Mouse (Mus musculus) heart, embryonic 16.5 days (tissue): ENCODE measurements at regions not wholly inside any gene's neighbourhood (a gene's known extent, or its start where the extent isn't known, plus 50 kb on each side); places are given as distances from the start of the nearest gene placed in this dataset.

Experiments
- ATAC-seq: fragments of 200-750 bp; cut with Nextera tagmentation; replicated peaks from 2 replicates; pipeline ENCODE4 v1.8.0; 2017; ENCODE audit warnings: moderate number of reproducible peaks; ENCODE audit not compliant: insufficient read depth, low FRiP score; ENCODE audit errors: extremely low read depth
- H3K27ac ChIP-seq: fragments of 300-500 bp; sonication (generic); 2 replicates; pipeline ENCODE4 v1.5.1; 2014; ENCODE audit warnings: mild to moderate bottlenecking, low read length, control low read depth, moderate library complexity
- H3K27me3 ChIP-seq: fragments of 300-500 bp; sonication (generic); 2 replicates; pipeline ENCODE4 v1.6.1; 2014; ENCODE audit warnings: low read length, mixed read lengths; ENCODE audit not compliant: control insufficient read depth, insufficient read depth
- H3K36me3 ChIP-seq: fragments of 300-500 bp; sonication (generic); 2 replicates; pipeline ENCODE4 v1.6.1; 2014; ENCODE audit not compliant: control insufficient read depth, insufficient read depth
- H3K4me1 ChIP-seq: fragments of 300-500 bp; sonication (generic); 2 replicates; pipeline ENCODE4 v1.6.1; 2014; ENCODE audit warnings: low read length, mixed read lengths; ENCODE audit not compliant: control insufficient read depth, insufficient read depth
- H3K4me2 ChIP-seq: fragments of 300-500 bp; sonication (generic); 2 replicates; pipeline ENCODE4 v1.6.1; 2014; ENCODE audit warnings: low read depth, mild to moderate bottlenecking, control low read depth, low read length
- H3K4me3 ChIP-seq: fragments of 300-500 bp; sonication (generic); 2 replicates; pipeline ENCODE4 v1.5.1; 2014; ENCODE audit warnings: mild to moderate bottlenecking, control low read depth, low read length
- H3K9ac ChIP-seq: fragments of 300-500 bp; sonication (generic); 2 replicates; pipeline ENCODE4 v1.6.1; 2014; ENCODE audit warnings: low read length, control low read depth
- H3K9me3 ChIP-seq: fragments of 300-500 bp; sonication (generic); replicated peaks from 2 replicates; pipeline ENCODE4 v1.6.1; 2016; ENCODE audit warnings: low read length; ENCODE audit not compliant: control insufficient read depth
- WGBS: fragments of 180-500 bp; shearing (Covaris S2); extraction: QIAGEN DNeasy Blood & Tissue Kit; methylation state at CpG from one replicate; pipeline ENCODE4 v1.1.7; 2014; 5-methylcytosine and 5-hydroxymethylcytosine counted together

DNA sequence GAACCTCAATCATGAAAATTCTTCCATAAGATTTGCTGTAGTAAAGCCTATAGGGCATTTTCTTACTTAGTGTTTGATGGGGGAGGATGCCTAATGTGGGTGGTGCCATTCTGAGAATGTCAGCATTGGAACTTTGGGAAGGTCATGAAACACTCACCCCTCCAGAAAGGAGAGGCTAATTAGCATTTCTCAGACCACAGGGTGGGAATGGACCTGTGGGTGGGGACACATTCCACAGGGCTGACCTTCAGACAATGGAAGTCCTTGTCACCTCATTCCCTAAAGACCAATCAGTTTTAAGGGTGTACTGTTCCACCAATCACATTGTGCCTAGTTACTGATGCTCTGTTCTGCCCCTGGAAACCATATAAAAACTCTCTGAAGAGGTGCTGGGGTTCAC, 541.5 kb upstream of the Nbea start:
- no peaks in the 10 kb centered on the region for H3K27me3 ChIP-seq
- H3K9ac ChIP-seq = no peak overlapping the region
- H3K9me3 ChIP-seq = no peaks in the 10 kb centered on the region
- no peak overlapping the region for H3K27ac ChIP-seq
- H3K4me1 ChIP-seq = no peaks in the 10 kb centered on the region
- H3K4me3 ChIP-seq = no peak overlapping the region
- ATAC-seq = no peak
- H3K36me3 ChIP-seq = no peaks in the 10 kb centered on the region
- no peak overlapping the region for H3K4me2 ChIP-seq

- WGBS = 80% methylated on average over 1 of the region's 1 CpGs
Observed at GRCm38 (mm10) chr3:56708260-56708659, 524.8 kb upstream of the Nbea start.

DNA sequence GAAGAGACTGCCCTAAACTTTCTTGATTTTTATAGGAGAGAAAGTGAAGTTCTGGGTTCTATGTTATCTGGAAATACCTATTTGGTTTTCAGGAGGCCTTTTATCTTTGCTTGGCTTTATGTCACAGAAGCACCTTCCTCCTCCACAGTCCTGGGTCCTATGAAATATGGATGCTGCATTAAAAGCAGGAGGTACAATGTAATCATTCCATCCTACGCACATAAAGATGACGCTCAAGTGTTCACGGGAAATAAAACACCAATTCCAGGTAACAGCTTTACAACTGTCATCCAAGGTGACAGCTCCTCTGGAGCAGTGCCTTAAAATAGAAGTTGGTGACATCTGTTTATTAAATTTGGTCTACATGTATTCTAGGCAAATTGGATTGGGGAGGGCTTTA, 523.8 kb upstream of the Nbea start:
- WGBS = 81% methylated on average over 3 of the region's 3 CpGs
- ATAC-seq = no peak

More at GRCm38 (mm10) chr3:56708260-56708659, 524.8 kb upstream of the Nbea start:
- Histone ChIP-seq H3K9ac (no peak overlapping the region), H3K4me1 (no peaks in the 10 kb centered on the region), H3K27me3 (no peaks in the 10 kb centered on the region), H3K4me3 (no peak overlapping the region), H3K27ac (no peak overlapping the region), H3K36me3 (no peaks in the 10 kb centered on the region), H3K9me3 (no peaks in the 10 kb centered on the region), H3K4me2 (no peak overlapping the region)
- no peak for ATAC-seq

GRCm38 (mm10) chr3:56706038-56706437, 522.5 kb upstream of the Nbea start:
- Histone ChIP-seq H3K4me1 (no peaks in the 10 kb centered on the region), H3K4me3 (no peak overlapping the region), H3K27me3 (no peaks in the 10 kb centered on the region), H3K9ac (no peak overlapping the region), H3K36me3 (no peaks in the 10 kb centered on the region), H3K4me2 (no peak overlapping the region), H3K9me3 (no peaks in the 10 kb centered on the region), H3K27ac (no peak overlapping the region)
- ATAC-seq = no peak
- 57% methylated on average over 4 of the region's 4 CpGs for WGBS

More for the DNA sequence above, 523.8 kb upstream of the Nbea start:
- Histone ChIP-seq H3K27me3 (no peaks in the 10 kb centered on the region), H3K27ac (no peak overlapping the region), H3K4me1 (no peaks in the 10 kb centered on the region), H3K4me3 (no peak overlapping the region), H3K9me3 (no peaks in the 10 kb centered on the region), H3K36me3 (no peaks in the 10 kb centered on the region), H3K4me2 (no peak overlapping the region), H3K9ac (no peak overlapping the region)

DNA sequence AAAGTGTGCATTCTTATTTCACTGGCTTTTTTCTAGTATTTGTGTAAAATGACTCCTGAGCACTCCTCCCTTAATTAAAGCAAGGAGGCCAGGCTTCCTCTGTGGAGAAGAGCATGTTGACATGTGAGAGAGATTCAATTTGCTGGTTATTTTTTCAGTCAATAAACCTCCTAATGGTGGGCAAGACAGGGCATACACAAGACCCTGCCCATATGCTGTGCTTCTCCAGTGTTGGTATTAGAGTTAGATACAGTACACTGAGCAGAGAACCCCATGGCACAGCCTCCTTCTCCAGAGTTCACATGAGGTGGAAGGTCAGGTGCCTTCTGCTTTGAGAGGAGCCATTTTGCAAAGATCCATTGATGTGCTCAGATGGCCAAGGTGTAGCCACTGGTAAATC, 515.4 kb upstream of the Nbea start:
- Histone ChIP-seq H3K4me3 (no peak overlapping the region), H3K9ac (no peak overlapping the region), H3K4me1 (no peaks in the 10 kb centered on the region), H3K27ac (no peak overlapping the region), H3K9me3 (no peaks in the 10 kb centered on the region), H3K27me3 (no peaks in the 10 kb centered on the region), H3K36me3 (no peaks in the 10 kb centered on the region), H3K4me2 (no peak overlapping the region)
- no peak for ATAC-seq

GRCm38 (mm10) chr3:56698248-56698647, 514.7 kb upstream of the Nbea start:
- ATAC-seq = no peak
- Histone ChIP-seq H3K27me3 (no peaks in the 10 kb centered on the region), H3K4me2 (no peak overlapping the region), H3K27ac (no peak overlapping the region), H3K36me3 (no peaks in the 10 kb centered on the region), H3K9ac (no peak overlapping the region), H3K4me3 (no peak overlapping the region), H3K4me1 (no peaks in the 10 kb centered on the region), H3K9me3 (no peaks in the 10 kb centered on the region)
- WGBS = 24% methylated on average over 1 of the region's 1 CpGs

GRCm38 (mm10) chr3:56681031-56681430, 497.5 kb upstream of the Nbea start:
- no peak overlapping the region for H3K4me2 ChIP-seq
- H3K27me3 ChIP-seq = no peaks in the 10 kb centered on the region
- no peak overlapping the region for H3K4me3 ChIP-seq
- ATAC-seq = no peak
- no peaks in the 10 kb centered on the region for H3K4me1 ChIP-seq
- no peaks in the 10 kb centered on the region for H3K9me3 ChIP-seq
- WGBS = 92% methylated on average over 7 of the region's 7 CpGs
- H3K36me3 ChIP-seq = no peaks in the 10 kb centered on the region
- no peak overlapping the region for H3K9ac ChIP-seq
- no peak overlapping the region for H3K27ac ChIP-seq

GRCm38 (mm10) chr3:56668829-56669228, 485.3 kb upstream of the Nbea start:
- H3K36me3 ChIP-seq = no peaks in the 10 kb centered on the region
- 53% methylated on average over 3 of the region's 3 CpGs for WGBS
- no peaks in the 10 kb centered on the region for H3K4me1 ChIP-seq
- no peaks in the 10 kb centered on the region for H3K27me3 ChIP-seq
- H3K4me2 ChIP-seq = no peak overlapping the region
- no peak overlapping the region for H3K4me3 ChIP-seq
- no peak overlapping the region for H3K27ac ChIP-seq
- no peaks in the 10 kb centered on the region for H3K9me3 ChIP-seq
- ATAC-seq = no peak
- H3K9ac ChIP-seq = no peak overlapping the region

GRCm38 (mm10) chr3:56660594-56660993, 477.1 kb upstream of the Nbea start:
- no peaks in the 10 kb centered on the region for H3K27me3 ChIP-seq
- no peak overlapping the region for H3K9ac ChIP-seq
- no peak for ATAC-seq
- H3K36me3 ChIP-seq = no peaks in the 10 kb centered on the region
- H3K4me3 ChIP-seq = no peak overlapping the region
- no peaks in the 10 kb centered on the region for H3K9me3 ChIP-seq
- WGBS = 83% methylated on average over 2 of the region's 2 CpGs
- H3K4me1 ChIP-seq = no peaks in the 10 kb centered on the region
- H3K4me2 ChIP-seq = no peak overlapping the region
- H3K27ac ChIP-seq = no peak overlapping the region

- Histone ChIP-seq H3K27me3 (no peaks in the 10 kb centered on the region), H3K9me3 (no peaks in the 10 kb centered on the region), H3K4me3 (no peak overlapping the region), H3K9ac (no peak overlapping the region), H3K4me2 (no peak overlapping the region), H3K36me3 (no peaks in the 10 kb centered on the region), H3K4me1 (no peaks in the 10 kb centered on the region), H3K27ac (no peak overlapping the region)
- ATAC-seq = no peak
- WGBS = 72% methylated on average over 3 of the region's 3 CpGs
Observed at GRCm38 (mm10) chr3:56647313-56647712, 463.8 kb upstream of the Nbea start.
